Mouse (Mus musculus) heart, postnatal 0 days (tissue): ENCODE results near the gene Cabcoco1. TPM values are rescaled to one million over a fixed set of nuclear protein-coding genes. Genes with fewer than 3 reads are reported as not detected.

ENCODE experiments used
- ATAC-seq: fragments of 200-750 bp; cut with Nextera tagmentation; 2 replicates; pipeline ENCODE4 v1.8.0; 2017; ENCODE audit warnings: low read depth, moderate number of reproducible peaks, moderate library complexity; ENCODE audit not compliant: insufficient read depth
- DNase-seq: peaks from one replicate; pipeline ENCODE4 v3.0.0-alpha.2; 2016; ENCODE audit warnings: low spot score
- H3K27ac ChIP-seq: fragments of 300-500 bp; sonication (generic); 2 replicates; pipeline ENCODE4 v1.5.1; 2014; ENCODE audit warnings: low read depth, mild to moderate bottlenecking
- H3K27me3 ChIP-seq: fragments of 300-500 bp; sonication (generic); 2 replicates; pipeline ENCODE4 v1.6.1; 2014; ENCODE audit warnings: low read length, mixed read lengths; ENCODE audit not compliant: control insufficient read depth, insufficient read depth
- H3K36me3 ChIP-seq: fragments of 300-500 bp; sonication (generic); replicated peaks from 2 replicates; pipeline ENCODE4 v1.6.1; 2014; ENCODE audit warnings: low read length, mixed read lengths; ENCODE audit not compliant: control insufficient read depth, insufficient read depth
- H3K4me1 ChIP-seq: fragments of 300-500 bp; sonication (generic); 2 replicates; pipeline ENCODE4 v1.6.1; 2014; ENCODE audit warnings: antibody characterized with exemption; ENCODE audit not compliant: control insufficient read depth, insufficient read depth
- H3K4me2 ChIP-seq: fragments of 300-500 bp; sonication (generic); 2 replicates; pipeline ENCODE4 v1.6.1; 2014; ENCODE audit warnings: low read depth, mild to moderate bottlenecking, low read length, moderate library complexity
- H3K4me3 ChIP-seq: fragments of 300-500 bp; sonication (generic); 2 replicates; pipeline ENCODE4 v1.5.1; 2014; ENCODE audit warnings: low read depth, low read length
- H3K9ac ChIP-seq: fragments of 300-500 bp; sonication (generic); replicated peaks from 2 replicates; pipeline ENCODE4 v1.6.1; 2014; ENCODE audit warnings: low read depth, low read length, mixed read lengths
- H3K9me3 ChIP-seq: fragments of 300-500 bp; sonication (generic); replicated peaks from 2 replicates; pipeline ENCODE4 v1.6.1; 2016; ENCODE audit warnings: low read length; ENCODE audit not compliant: control insufficient read depth
- CTCF ChIP-seq: IDR thresholded peaks from 2 replicates; pipeline ENCODE4 v1.5.1; 2016; ENCODE audit warnings: antibody characterized with exemption, control low read depth, low read depth
- EP300 ChIP-seq: IDR thresholded peaks from 2 replicates; pipeline ENCODE4 v1.6.1; 2016; ENCODE audit warnings: antibody characterized with exemption, low read depth
- WGBS: fragments of 180-500 bp; shearing (Covaris S2); extraction: QIAGEN DNeasy Blood & Tissue Kit; methylation state at CpG from one replicate; pipeline ENCODE4 v1.1.7; 2014; 5-methylcytosine and 5-hydroxymethylcytosine counted together
- polyA plus RNA-seq: library from polyadenylated mRNA; unstranded; fragments of >200 nt; fragmentation: Nextera tagmentation; extraction: Ambion mirVana; gene quantifications from 2 replicates; pipeline ENCODE4 v1.2.1, GENCODE M21; 2015
- total RNA-seq: library from RNA; depleted of rRNA; stranded (reverse); fragments of >200 nt; gene quantifications from 2 replicates; pipeline ENCODE4 v1.2.3, GENCODE M21; 2014; ENCODE audit warnings: low replicate concordance

The Cabcoco1 gene
- total and polyA plus RNA-seq, 2 experiments from 2014 or later: 46.7 to 57.9 TPM

- Histone ChIP-seq H3K9me3 (no peaks in the 10 kb centered on the region), H3K36me3 (no peaks in the 10 kb centered on the region), H3K27ac (peak overlapping the region; percentile 70), H3K4me3 (no peak overlapping the region), H3K4me2 (no peak overlapping the region), H3K4me1 (peaks cover 11% of the 10 kb centered on the region), H3K9ac (no peak overlapping the region), H3K27me3 (no peaks in the 10 kb centered on the region)
- TF ChIP-seq CTCF (no peak), EP300 (no peak)
- DNase-seq (peak; percentile 54), ATAC-seq (peak; percentile 60)
- 25% methylated on average over 5 of the region's 5 CpGs for WGBS
These were observed 94.9 kb downstream of the Cabcoco1 start for GRCm38 (mm10) chr10:68446797-68447125.

DNA sequence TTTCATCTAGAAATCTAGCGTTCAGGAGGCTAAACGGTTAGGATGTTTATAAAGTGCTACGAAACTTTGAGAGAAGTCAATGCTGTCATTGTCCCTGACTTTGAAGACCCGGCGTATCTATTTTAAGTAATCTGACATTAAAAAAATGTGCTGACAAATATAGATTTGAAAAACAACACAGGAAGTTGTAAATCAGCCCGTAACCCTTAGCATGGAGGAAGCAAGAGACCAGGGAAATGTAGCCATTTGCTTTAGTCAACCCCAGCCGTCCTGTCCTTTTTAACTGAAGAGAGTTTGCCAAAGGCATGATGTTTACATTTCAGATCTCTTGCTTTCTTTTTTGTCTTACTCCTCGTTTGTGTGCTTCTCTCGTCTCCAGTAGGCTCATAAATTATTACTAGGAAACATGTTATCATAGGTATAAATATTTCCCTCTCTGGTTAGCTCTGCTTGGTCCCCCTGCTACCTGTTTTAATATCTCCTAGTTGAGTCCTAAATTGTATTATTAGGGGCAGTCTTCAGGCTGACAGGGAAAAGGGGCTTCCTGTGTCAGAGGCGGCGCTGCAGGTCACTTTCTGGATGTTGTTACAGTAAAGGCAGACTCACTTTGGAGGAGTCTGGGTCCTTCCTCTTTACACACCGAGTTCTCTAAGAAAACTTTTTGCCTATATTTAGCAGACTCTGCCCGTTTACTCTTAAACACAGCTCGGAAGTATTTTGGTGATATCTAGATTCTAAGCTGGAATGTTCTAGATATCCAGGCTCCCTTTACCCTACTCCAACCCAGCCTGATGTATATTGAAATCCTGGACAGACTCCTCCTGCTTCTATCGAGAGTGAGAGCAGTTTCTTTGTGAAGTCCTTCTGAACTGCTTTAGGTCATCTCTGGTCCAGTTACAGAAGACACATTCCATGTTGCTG is 95.6 kb downstream of the Cabcoco1 start:
- peak; percentile 10 for DNase-seq
- Histone ChIP-seq H3K9me3 (no peaks in the 10 kb centered on the region), H3K4me2 (peak overlapping the region; percentile 27), H3K9ac (no peak overlapping the region), H3K4me1 (peaks cover 11% of the 10 kb centered on the region), H3K27ac (peak overlapping the region; percentile 70), H3K4me3 (no peak overlapping the region), H3K36me3 (no peaks in the 10 kb centered on the region), H3K27me3 (no peaks in the 10 kb centered on the region)
- WGBS: 23% methylated on average over 15 of the region's 15 CpGs
- ATAC-seq: peak; percentile 20; the same call in 1 of the 2 replicates
- TF ChIP-seq CTCF (no peak), EP300 (no peak)

GRCm38 (mm10) chr10:68445244-68445811 is 96.4 kb downstream of the Cabcoco1 start:
- TF ChIP-seq CTCF (no peak), EP300 (no peak)
- Histone ChIP-seq H3K9me3 (no peaks in the 10 kb centered on the region), H3K27ac (peak overlapping the region; percentile 70; the same call in 1 of the 2 replicates), H3K36me3 (no peaks in the 10 kb centered on the region), H3K4me2 (peak overlapping the region; percentile 27), H3K27me3 (no peaks in the 10 kb centered on the region), H3K4me1 (peaks cover 11% of the 10 kb centered on the region), H3K4me3 (no peak overlapping the region), H3K9ac (no peak overlapping the region)
- no peak for DNase-seq
- 76% methylated on average over 8 of the region's 8 CpGs for WGBS
- no peak for ATAC-seq

- 74% methylated on average over 14 of the region's 14 CpGs for WGBS
- Histone ChIP-seq H3K36me3 (no peaks in the 10 kb centered on the region), H3K9ac (no peak overlapping the region)
These were observed 97.2 kb downstream of the Cabcoco1 start for GRCm38 (mm10) chr10:68444361-68445114.

GRCm38 (mm10) chr10:68443132-68443531 is 98.6 kb downstream of the Cabcoco1 start:
- DNase-seq (no peak), ATAC-seq (no peak)
- Histone ChIP-seq H3K4me3 (no peak overlapping the region), H3K4me2 (peak overlapping the region; percentile 26; the same call in 1 of the 2 replicates), H3K9ac (no peak overlapping the region), H3K27me3 (no peaks in the 10 kb centered on the region), H3K27ac (peak overlapping the region; percentile 38), H3K36me3 (no peaks in the 10 kb centered on the region), H3K9me3 (no peaks in the 10 kb centered on the region), H3K4me1 (peaks cover 11% of the 10 kb centered on the region)
- no peak for TF ChIP-seq CTCF
- TF ChIP-seq EP300: no peak
- WGBS: 7% methylated on average over 7 of the region's 7 CpGs

More at GRCm38 (mm10) chr10:68444361-68445114, 97.2 kb downstream of the Cabcoco1 start:
- H3K27me3 ChIP-seq: no peaks in the 10 kb centered on the region
- no peak overlapping the region for H3K27ac ChIP-seq
- H3K4me3 ChIP-seq: no peak overlapping the region
- H3K4me2 ChIP-seq: no peak overlapping the region
- H3K9me3 ChIP-seq: no peaks in the 10 kb centered on the region
- TF ChIP-seq EP300 (no peak), CTCF (no peak)
- H3K4me1 ChIP-seq: peaks cover 11% of the 10 kb centered on the region
- ATAC-seq (no peak), DNase-seq (no peak)
